Mouse (Mus musculus) left cerebral cortex, postnatal 36 days (tissue): ENCODE results near the gene Slit1. TPM values are rescaled to one million over a fixed set of nuclear protein-coding genes. Genes with fewer than 3 reads are reported as not detected.
A peak's percentile ranks its signal among the peaks of the same experiment; 100 is the strongest.

Experiments
- DNase-seq, 2 experiments: peaks; one replicate each; pipeline ENCODE4 v3.0.0; 2021 to 2022; ENCODE audit warnings: low spot score in 2 of 2, mixed read lengths in 1 of 2
- intact Hi-C: fragments of 180-260 bp; cut with DNase I; formaldehyde crosslinking; loops from one replicate; pipeline ENCODE4 v1.15.1; 2025
- total RNA-seq, 2 experiments: library from RNA; stranded (reverse); gene quantifications; 2 replicates each; pipeline ENCODE4 v1.2.3; 2021

The Slit1 gene
- total RNA-seq, 2 experiments from 2014 or later, result 47.8 to 59.1 TPM

DNA sequence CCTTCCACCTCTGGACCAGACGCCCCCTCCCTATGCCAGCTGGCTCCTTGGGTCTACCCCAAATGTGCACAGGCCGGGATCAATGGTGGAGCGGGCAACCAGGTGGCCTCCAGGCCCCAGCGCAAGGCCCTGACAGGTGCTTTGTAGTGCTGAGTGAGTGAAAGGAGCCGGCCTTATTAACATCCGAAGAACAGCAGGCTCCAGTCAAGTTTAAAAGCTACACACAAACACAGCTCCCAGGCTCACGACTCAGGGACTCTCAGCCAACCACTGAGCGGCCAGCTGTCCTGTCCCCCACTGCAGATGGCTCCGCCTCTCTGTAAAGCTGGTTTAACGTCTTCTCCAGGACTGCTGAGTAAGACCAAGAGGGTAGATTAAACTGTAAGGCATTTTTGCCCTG is 8.8 kb downstream of the Slit1 start:
- DNase-seq, result peak; percentile 44 to 50
- intact Hi-C loops, result no loop called here

DNA sequence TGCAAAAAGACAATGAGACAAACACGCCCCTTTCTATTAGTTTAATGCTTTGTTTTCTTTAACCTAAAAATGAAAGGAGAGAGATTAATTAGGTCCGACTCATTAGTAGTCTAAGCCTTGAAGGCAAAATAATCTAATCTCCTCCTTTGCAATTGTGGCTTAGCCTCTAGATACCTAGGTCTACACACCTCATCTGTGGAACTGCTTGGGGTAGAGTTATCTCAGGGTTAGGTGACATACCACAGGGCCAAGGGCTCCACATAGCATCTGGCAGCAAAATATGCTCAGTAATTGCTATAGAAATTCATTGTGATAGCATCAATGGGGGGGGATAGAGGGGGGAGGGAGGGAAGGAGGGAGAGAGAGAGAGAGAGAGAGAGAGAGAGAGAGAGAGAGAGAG is 18.0 kb downstream of the Slit1 start:
- intact Hi-C loops, result no loop called here

DNA sequence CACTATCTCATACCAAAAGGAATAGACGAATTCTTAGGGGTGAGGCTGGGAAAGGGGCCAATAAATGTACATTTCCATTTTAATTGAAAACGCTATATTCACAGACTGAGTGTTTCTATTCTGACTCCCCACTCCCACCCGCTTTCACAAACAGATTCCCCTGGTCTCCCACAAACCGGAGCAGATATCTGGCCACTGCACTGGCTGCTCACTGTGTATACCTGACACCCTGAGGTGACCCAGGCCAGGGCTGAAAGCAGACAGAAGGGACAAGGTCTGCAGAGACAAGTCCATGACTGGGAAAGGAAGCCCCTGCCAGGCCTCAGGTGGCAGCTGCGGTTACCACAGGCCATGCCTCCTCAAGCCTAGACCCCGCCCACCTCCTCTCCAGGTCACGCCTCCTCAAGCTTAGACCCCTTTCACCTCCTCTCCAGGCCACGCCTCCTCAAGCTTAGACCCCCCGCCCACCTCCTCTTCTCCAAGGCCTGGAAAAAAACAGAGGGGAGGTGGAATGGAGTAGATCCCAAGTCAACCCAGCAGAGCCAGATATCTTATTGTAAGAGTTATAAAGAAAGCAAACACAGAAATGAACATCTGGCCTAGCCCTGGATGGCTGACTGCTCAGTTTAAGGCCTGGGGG is 18.5 kb downstream of the Slit1 start:
- intact Hi-C loops, result no loop called here
- no peak for DNase-seq

More for the DNA sequence above, 18.0 kb downstream of the Slit1 start:
- DNase-seq, result no peak

DNA sequence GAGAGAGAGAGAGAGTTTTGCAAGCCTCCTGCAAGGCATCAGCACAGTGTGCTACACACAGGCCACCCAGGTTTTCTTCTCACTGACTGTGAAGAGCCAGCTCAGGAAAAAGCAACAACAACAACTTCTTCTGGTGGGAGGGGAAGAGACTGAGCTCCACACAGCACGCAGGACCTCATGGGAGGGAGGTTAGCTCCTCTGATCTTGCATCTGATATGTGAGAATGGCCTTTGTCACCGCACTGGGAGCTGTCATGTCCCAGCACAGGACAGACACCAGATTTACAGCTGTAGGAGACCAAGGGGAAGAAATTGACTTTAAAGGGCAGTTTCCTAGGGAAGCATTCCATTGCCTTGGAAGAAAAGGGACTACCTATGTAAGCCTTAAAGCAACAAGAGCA is 20.1 kb downstream of the Slit1 start:
- DNase-seq, result no peak
- intact Hi-C loops, result no loop called here

DNA sequence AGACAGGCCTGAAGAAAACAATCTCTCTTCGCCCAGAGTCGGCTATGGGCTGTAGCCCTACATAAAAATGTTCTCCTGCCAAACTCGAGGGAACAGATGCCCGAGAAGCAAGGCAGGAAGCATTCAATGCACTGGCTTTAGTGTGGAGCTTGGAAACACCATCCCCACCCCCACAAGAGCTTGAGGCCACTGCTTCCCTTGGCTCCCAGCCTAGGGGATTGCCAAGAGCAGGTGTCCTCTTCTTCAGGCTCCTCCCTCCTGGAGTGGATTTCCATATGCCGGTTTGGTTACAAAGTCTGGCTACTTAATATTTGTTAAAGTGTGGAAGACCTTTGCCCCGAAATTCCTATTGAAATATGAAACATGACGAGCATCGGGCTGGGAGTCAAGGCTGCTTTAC is 24.0 kb downstream of the Slit1 start:
- DNase-seq, result no peak
- intact Hi-C loops, result no loop called here

DNA sequence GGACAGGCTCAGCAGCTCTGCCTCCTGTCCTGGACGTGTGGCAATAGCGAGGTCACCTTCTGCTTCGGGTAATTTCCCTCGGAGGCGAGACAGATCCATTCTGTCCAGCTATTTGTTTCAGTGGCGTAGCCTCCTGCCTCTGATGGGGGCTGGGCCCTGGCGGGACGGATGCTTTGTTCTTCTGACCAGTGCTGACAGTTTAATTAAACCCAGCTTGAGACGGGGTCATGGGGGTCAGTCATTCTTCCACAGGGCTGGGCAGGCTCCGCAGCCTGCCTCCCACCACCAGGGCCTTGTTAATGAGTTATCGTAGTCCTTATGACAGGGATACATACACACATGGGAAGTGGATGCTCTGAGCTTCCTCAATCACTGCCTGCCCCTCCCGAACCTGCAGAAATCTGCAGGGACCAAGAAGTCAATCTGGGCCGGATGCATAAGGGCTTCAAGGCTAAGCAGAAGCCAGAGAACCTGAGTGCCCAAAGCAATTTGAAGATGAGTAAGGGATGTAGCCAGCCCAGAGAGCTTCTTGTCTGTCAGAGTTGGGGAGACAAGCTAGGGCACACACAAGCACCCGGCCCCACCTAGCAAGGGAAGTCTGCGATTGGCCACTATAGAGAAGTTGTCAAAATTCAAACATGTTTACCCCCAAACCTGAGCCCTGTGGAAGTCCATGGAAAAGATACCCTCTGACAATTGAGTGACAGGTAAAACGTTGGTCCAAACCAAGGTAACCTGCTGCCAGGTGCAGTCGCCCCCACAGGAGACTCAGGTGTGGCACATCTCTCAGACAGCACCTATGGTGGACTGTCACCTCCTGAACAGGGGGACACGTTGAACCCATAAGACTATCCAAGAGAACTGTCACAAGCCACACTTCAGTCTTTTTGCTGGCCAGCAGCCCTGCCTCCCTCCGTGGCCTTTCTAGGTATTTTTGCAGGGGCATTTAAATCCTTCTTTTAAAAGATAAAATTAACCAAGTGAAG is 26.9 kb downstream of the Slit1 start:
- no peak for DNase-seq
- intact Hi-C loops, result no loop called here

DNA sequence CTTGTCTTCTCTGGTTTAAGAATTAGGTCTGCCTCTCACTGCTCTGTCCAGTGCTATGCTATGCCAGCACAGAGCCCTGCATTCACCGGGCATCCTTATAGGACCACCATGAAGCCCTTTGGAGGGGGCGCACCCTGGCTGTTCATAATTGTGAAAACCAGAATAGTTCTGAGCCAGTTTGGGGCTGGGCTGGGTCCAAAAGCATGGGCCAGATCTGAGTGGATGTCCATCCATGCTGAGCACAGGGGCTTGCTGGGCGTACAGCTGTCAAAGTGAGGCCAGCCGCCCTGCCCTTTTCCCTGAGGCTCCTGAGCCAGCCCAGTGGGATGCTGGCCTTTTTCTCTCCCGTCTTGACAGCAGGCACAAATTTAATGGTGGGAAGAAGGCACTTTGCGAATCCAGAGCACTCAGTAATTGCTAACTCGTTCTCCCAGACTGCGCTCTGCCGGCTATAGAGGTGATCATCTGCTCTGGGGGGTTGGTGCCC is 29.0 kb downstream of the Slit1 start:
- DNase-seq, result no peak
- intact Hi-C loops, result no loop called here

DNA sequence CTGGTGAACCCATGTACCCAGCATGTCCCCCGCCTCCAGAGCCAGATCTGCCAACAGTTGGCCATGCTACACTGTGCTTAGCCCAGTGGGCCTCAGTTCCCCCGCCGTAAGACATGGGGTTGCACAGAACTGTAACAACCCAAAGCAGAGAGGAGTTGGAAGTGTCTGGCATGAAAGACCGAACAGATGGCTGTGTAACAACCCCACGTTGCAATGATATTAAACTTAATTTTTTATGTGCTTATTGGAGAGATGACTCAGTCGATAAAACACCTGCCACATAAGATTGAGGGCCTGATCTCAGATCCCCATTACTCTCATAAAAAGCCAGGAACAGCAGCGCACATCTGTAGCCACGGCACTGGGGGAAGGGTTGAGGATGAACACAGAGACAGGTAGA is 30.6 kb downstream of the Slit1 start:
- DNase-seq, result no peak
- intact Hi-C loops, result no loop called here

DNA sequence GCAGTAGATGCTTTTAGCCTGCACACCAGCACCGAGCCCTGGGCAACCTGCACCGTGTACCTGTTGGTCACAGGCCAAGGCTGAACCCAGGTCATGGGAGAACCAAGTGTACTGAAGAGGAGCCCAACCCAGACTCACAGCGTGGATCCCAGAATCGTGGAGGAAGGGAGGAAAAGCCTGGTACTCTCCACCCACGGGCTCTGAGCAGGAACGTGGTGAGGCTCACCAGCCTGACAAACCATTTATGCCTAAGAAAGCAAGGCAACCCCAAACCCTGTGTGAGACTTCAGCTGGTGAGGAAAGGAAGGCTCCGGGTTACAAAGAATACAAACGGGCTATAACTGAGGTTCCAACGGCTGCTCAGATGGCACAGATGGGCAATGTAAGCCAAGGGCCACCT is 31.8 kb downstream of the Slit1 start:
- intact Hi-C loops, result no loop called here
- DNase-seq, result no peak

DNA sequence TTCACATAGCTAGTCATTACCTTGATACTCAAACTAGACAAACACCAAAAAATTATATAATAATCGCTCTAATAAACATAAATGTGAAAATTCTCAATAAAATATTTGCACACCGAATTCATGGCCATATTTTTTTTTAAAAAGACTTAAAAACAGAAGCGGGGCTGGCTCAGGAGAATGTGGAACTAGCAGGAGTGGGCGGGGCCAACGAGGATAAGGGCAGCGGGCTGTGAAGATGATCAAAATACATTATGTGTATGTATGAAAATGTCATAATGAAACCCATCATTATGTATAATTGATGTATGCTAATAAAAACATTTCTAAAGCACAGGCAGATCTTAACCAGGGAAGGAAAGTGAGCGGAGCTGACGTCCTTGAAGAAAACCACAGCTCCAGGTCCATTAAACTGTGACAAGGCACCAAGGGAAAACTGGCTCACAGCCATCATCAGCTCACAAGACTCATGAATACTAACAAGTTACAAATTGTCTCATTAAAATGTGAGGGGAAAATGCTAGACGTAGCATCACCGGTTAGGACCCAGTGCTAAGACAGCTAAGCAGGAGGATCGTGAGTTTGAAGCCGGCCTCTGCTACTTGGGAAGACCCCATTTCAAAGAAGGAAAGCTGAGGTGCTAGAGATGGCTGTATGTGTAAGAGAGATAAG is 33.8 kb downstream of the Slit1 start:
- DNase-seq, result no peak
- intact Hi-C loops, result no loop called here

DNA sequence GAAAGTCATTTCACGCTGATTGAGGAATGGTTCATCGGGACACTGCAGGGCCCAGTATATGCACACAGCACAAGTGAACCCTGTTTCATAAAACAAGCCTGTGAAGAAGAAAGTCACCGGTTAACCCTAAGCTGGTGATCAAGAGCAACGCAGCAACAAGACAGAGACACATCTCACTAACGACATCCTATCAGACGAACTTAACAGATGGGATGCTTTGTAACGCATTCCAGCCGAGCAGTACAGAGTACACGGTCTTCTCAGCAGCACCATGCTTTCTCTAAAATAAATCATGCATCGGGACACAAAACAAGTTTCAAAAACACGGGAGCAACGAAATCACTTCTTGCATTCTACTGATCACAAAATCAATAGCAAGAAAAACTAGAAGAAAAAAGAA is 35.6 kb downstream of the Slit1 start:
- no peak for DNase-seq
- intact Hi-C loops, result no loop called here

DNA sequence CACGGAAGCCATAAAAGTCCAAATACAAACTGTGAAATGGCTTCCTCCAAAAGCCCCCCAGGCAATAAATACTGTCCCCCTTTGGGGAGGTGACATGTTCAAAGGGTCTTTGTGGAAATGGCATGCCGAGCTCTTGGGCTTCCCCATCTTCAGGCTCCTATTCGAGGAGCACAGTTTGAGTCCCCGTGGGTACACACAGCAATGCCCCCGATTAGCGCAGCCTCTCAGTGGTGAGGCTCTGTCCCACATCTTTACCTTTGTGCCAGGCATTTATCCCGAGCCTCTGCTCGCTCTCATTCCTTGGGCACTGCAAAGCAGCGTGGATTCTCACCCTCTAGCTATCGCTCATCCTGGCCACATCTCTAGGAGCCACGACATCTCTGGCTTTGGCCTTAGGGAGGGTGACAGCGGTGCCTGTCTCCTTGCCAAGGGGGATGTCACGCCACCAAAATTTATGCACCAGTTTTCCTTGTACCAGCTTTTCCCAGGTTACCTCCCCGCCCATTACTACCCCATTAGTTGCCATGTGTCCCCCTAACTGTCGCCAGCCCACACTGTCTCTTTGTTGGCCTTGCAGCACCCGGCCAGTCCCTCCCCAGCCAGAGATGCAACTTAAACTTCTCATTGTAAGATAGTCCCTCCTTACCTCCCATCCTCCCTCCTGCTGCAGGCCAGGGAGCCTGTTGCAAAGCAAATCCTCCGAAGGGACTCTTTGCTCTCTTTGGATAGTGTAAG is 37.2 kb downstream of the Slit1 start:
- DNase-seq, result no peak
- intact Hi-C loops, result no loop called here

DNA sequence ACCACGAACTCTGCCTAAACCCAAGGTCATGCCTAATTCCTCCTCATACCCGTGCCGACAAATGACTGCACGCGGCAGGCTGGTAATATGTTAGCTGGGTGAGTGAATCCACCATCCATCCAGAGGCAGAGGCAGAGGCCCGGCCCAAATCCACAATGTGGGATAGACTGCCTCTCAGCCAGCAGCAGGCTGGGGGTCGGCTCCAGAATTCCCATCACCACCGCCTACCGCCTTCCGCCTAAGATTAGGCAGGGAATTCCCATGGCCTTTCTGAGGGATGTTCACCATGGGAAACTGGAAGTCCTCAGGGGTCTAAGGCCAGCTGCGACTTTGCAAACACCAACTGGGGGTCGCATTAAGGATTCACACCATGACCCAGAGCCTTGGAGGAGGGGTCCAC is 38.0 kb downstream of the Slit1 start:
- intact Hi-C loops, result no loop called here
- DNase-seq, result no peak

DNA sequence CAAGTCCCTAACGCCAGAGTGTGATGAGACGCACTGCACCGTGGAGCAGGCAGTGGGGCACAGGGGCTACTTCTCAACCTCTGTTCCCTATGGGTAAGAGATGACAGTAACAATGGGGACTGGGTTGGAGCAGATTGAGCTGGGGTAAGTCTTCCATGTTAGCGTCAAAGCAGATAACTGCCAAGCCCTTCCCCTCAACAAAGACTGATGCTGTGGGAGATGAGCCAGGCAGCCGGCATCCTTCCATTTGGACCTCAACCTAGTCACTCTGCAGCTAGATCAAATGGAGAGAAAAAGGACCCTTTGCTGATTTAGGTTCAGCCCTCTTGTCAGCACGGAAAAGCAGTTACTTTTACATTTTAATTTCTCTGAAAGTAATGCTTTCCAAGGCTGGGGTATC is 40.8 kb downstream of the Slit1 start:
- no peak for DNase-seq
- intact Hi-C loops, result no loop called here

DNA sequence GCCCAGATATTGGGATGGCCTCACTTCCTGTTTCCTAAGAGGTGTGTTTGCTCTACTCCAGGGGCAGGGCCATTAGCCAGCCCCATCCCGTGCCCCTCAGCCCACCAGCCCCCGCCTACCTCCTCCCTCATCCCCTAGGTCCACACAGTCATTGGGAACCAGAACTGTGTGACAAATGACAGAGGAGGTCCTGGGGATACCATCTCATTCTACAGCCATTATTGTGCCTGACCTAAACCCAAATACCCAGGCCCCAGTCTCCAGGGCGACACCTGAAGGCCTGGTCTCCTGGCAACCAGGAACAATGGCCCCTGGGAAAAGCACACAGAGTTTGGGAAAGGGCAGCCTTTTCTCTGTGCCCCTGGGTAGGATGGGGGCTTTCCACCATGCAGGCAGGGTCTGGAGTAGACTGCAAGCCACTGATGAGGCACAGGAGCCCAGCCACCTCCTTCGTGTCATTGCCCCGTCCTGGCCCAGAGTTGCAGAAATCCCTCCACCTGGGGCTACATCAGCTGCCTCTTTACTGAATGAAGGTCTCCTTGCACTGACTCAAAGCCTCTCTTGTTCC is 44.5 kb downstream of the Slit1 start:
- DNase-seq, result no peak
- intact Hi-C loops, result loop anchor here (5.0 kb wide), 1 partner anchor 43 kb away; the partner anchor contains the start of gene Slit1

DNA sequence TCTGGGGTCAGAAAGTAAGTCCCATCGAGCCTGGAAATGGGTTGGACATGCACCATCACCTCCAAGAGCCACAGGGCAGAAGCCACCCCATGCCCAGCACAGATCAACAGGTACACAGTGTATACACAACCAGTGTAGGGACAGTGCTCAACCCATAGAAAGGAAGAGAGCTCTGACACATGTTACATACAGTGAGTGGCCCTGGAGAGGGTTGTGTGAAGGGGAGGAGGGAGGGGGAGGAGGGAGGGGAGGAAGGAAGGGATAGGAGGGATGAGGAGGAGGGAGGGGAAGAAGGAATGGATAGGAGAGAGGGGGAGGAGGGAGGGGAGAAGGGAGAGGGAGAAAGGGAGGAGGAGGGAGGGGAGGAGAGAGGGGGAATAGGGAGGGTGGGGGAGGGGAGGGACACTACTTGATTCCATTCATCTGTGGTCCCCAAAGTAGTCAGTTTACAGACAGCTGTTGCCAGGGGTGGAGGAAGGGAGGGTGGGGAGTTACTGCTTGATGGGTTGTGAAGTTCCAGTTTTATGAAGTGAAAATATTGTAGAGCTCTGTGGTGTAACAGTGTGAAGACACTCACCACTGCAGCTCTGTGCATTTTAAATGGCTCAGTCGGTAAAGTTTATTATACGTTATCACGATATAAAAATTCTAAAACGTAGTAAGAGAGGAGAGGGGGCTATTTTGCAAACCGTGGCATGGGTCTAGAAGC is 45.5 kb downstream of the Slit1 start:
- DNase-seq, result no peak
- intact Hi-C loops, result loop anchor here (2.0 to 5.0 kb wide), 2 partner anchors 41 to 44 kb away; partner anchors contain the start of gene Slit1

DNA sequence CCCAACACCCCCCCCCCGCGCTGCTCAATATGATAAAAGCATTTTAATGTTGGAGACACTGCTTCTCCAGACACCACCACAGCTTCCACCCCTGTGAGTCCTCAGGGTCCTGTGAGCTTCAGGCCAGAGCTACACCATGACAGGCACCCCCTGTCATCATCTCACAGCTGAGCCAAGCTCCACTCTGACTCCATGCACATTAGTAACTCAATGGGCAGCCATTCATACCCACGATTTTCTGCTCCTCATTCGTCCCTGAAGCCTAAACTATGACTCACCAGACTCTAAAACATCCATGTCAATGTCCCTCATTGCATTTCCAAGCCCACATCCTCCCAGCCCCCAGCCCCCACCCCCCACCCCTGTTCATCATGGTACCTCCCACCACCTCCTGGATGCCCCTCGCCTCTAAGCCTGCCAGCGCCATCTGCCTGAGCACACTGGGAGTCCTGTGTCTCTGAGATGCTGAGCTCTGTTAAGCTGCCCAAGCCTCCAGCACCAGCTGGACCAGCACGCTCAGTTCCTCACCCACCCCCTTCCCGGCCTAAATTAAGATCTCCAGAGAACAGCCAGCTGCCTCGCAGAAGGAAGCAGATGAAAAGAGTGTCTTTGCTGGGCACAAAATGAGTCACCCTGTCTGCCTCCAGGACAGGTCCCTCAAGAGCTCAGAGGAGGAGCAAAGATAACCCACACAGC is 46.2 kb downstream of the Slit1 start:
- intact Hi-C loops, result loop anchor here (2.0 to 5.0 kb wide), 2 partner anchors 40 to 45 kb away; partner anchors contain the start of gene Slit1
- peak; percentile 85 to 90 for DNase-seq

DNA sequence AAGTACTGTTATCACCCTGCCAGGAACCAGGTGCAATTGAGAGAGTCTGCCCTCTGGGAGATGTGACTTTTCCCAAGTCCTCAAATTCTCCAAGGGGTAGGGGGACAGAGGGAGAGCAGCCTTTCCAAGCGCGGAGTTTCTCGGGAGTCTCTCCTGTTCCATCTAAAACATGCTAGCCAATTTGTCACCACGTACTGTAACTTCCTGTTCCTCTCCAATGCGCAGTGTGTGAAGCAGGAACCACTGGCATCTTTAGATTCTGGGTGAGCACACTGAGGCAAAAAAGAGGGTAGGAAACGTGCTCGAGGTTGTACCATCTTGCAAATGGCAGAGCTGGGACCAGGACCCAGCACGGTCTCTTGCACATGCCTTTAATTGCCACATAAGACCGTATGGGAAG is 47.0 kb downstream of the Slit1 start:
- no peak for DNase-seq
- intact Hi-C loops, result loop anchor here (2.0 to 5.0 kb wide), 2 partner anchors 40 to 46 kb away; partner anchors contain the start of gene Slit1
